Mouse (Mus musculus) kidney, embryonic 15.5 days (tissue): Measurements from ENCODE around the gene Klrb1f. TPM values are rescaled to one million over a fixed set of nuclear protein-coding genes. Genes with fewer than 3 reads are reported as not detected.
"Not testable (repeated sequence)": the region's sequence is repeated elsewhere in the genome, so short reads cannot be mapped to it uniquely, and the experiment has no call there.

Experiments
- ATAC-seq: fragments of 200-750 bp; cut with Nextera tagmentation; replicated peaks from 2 replicates; pipeline ENCODE4 v1.8.0; 2017; ENCODE audit warnings: moderate TSS enrichment; ENCODE audit not compliant: low FRiP score
- H3K27ac ChIP-seq: fragments of 300-500 bp; sonication (generic); 2 replicates; pipeline ENCODE4 v1.5.1; 2015; ENCODE audit warnings: mild to moderate bottlenecking, inconsistent platforms
- H3K27me3 ChIP-seq: fragments of 300-500 bp; sonication (generic); 2 replicates; pipeline ENCODE4 v1.6.1; 2015; ENCODE audit warnings: inconsistent platforms
- H3K36me3 ChIP-seq: fragments of 300-500 bp; sonication (generic); 2 replicates; pipeline ENCODE4 v1.6.1; 2015; ENCODE audit warnings: inconsistent platforms
- H3K4me1 ChIP-seq: fragments of 300-500 bp; sonication (generic); 2 replicates; pipeline ENCODE4 v1.6.1; 2015; ENCODE audit warnings: inconsistent platforms
- H3K4me2 ChIP-seq: fragments of 300-500 bp; sonication (generic); 2 replicates; pipeline ENCODE4 v1.6.1; 2015; ENCODE audit warnings: moderate library complexity, mild to moderate bottlenecking, inconsistent platforms
- H3K4me3 ChIP-seq: fragments of 300-500 bp; sonication (generic); replicated peaks from 2 replicates; pipeline ENCODE4 v1.5.1; 2015; ENCODE audit warnings: mild to moderate bottlenecking, inconsistent platforms
- H3K9ac ChIP-seq: fragments of 300-500 bp; sonication (generic); 2 replicates; pipeline ENCODE4 v1.6.1; 2015; ENCODE audit warnings: mild to moderate bottlenecking, inconsistent platforms
- H3K9me3 ChIP-seq: fragments of 300-500 bp; sonication (generic); replicated peaks from 2 replicates; pipeline ENCODE4 v1.6.1; 2016; ENCODE audit warnings: inconsistent platforms
- WGBS: fragments of 180-500 bp; shearing (Covaris S2); methylation state at CpG from one replicate; pipeline ENCODE4 v1.1.7; 2015; ENCODE audit warnings: mixed read lengths; 5-methylcytosine and 5-hydroxymethylcytosine counted together
- polyA plus RNA-seq: library from polyadenylated mRNA; unstranded; fragments of >200 nt; fragmentation: Nextera tagmentation; extraction: Ambion mirVana; gene quantifications from 2 replicates; pipeline ENCODE4 v1.2.1, GENCODE M21; 2015

The Klrb1f gene
- polyA plus RNA-seq, 1 experiment from 2014 or later, result 0.29 TPM

DNA sequence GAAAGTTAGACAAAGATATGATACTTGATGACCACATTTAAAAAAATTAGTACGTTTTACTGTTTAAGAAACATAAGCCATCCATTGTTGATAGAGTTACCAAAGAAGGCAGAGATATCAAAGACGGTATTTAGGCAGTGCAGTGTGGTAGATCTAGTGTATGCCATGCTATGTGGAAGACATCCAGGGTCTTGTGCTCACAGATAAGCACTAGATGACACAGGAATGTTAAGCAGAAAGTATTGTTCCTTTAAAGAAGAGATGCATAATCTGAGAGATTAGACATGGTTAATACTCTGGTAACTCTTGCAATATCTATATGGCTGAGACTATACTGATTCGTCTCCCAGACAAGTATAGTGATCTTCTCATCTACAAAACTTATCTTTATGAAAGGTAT lies 5.4 kb downstream of the Klrb1f start:
- Histone ChIP-seq H3K9me3 (no peaks in the 10 kb centered on the region), H3K27me3 (no peaks in the 10 kb centered on the region), H3K4me2 (no peak overlapping the region), H3K4me1 (peaks cover 10% of the 10 kb centered on the region), H3K4me3 (no peak overlapping the region), H3K36me3 (no peaks in the 10 kb centered on the region), H3K27ac (no peak overlapping the region), H3K9ac (no peak overlapping the region)
- no peak for ATAC-seq
- WGBS, result 83% methylated on average over 3 of the region's 3 CpGs

DNA sequence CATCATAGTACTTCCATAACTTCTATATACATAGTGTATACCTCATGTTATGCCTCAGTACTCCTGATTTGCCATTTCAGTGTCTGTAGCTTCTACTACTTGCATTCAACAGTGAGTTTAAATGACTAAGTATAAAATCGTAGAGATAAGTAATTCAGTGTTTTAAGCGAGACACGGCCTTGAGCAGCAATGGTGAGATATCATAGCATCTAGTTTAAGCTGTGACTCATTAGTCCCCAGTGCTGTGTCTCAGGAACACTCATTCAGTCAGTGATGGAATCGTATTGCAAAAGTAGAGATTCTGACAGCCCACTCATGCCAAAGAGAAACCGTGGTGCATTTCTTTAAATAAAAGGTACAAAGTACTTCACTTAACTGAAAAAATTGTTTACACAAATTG lies 6.0 kb downstream of the Klrb1f start:
- H3K4me3 ChIP-seq, result no peak overlapping the region
- WGBS, result 85% methylated on average over 5 of the region's 5 CpGs
- no peak overlapping the region for H3K9ac ChIP-seq
- H3K27ac ChIP-seq, result no peak overlapping the region
- no peaks in the 10 kb centered on the region for H3K36me3 ChIP-seq
- H3K27me3 ChIP-seq, result no peaks in the 10 kb centered on the region
- no peak for ATAC-seq
- peaks cover 10% of the 10 kb centered on the region for H3K4me1 ChIP-seq
- no peaks in the 10 kb centered on the region for H3K9me3 ChIP-seq
- H3K4me2 ChIP-seq, result no peak overlapping the region

DNA sequence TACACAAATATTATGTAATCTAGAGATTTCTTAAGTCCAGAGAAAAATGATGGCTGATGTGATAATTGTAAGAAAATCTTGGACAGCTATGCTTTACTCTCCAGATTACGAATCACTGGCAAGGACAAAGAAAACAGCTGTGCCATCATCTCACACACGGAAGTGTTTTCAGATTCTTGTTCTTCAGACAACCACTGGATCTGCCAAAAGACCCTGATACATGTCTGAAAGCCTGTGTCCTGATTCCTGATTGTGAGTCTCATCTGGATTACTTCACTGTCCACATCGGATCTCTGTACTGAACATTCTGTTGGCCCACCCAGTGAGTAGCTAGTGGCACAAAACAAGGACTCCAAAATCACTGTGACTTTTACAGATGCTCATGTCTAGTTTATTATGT lies 10.5 kb downstream of the Klrb1f start:
- H3K4me1 ChIP-seq, result no peaks in the 10 kb centered on the region
- no peak for ATAC-seq
- no peak overlapping the region for H3K4me2 ChIP-seq
- no peaks in the 10 kb centered on the region for H3K9me3 ChIP-seq
- no peak overlapping the region for H3K9ac ChIP-seq
- 85% methylated on average over 3 of the region's 3 CpGs for WGBS
- H3K27ac ChIP-seq, result no peak overlapping the region
- no peaks in the 10 kb centered on the region for H3K27me3 ChIP-seq
- H3K4me3 ChIP-seq, result no peak overlapping the region
- H3K36me3 ChIP-seq, result no peaks in the 10 kb centered on the region

DNA sequence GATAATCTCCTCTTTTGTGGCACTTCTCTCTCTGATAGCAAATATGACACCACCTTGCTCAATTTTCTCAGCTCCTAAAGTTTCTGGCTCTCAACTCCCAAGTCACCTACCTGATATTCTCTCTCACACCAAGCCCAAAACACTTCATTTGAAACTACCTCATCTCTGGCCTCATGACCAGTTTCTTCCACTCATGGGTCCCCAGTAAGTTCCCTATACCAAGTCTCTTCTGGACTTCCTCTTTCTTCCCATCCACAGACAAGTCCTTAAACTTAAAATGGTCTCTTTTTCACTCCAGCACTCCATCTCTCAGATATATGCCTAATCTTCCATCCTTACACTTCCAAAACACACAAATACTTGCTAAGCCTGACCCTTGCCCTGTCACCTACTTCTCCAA lies 12.3 kb downstream of the Klrb1f start:
- Histone ChIP-seq H3K4me2 (no peak overlapping the region), H3K9ac (no peak overlapping the region), H3K27ac (no peak overlapping the region), H3K4me1 (no peaks in the 10 kb centered on the region), H3K9me3 (no peaks in the 10 kb centered on the region), H3K27me3 (no peaks in the 10 kb centered on the region), H3K4me3 (no peak overlapping the region), H3K36me3 (no peaks in the 10 kb centered on the region)
- no peak for ATAC-seq

DNA sequence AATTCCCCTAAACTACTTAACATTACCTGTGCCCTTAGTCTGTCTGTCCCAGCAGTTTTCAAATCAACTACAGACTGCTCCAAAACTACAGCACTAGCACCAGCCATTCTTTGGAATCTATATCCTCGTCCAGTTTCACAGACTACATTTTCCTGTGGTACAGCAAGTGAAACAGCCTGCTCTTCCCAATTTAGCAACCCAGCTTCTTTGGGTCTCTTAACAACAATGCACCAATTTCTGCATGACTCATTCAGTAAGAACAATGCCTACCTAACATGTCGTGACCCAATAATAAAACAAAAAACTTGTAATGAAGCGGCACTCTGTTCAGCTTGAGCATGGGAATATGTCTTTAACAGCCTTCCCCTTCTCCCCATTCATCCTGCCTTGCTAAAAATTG lies 19.7 kb downstream of the Klrb1f start:
- Histone ChIP-seq H3K27ac (peak overlapping the region; percentile 27; the same call in 1 of the 2 replicates), H3K4me3 (no peak overlapping the region), H3K9ac (no peak overlapping the region), H3K4me1 (no peaks in the 10 kb centered on the region), H3K27me3 (no peaks in the 10 kb centered on the region), H3K36me3 (no peaks in the 10 kb centered on the region), H3K9me3 (no peaks in the 10 kb centered on the region), H3K4me2 (no peak overlapping the region)
- 74% methylated on average over 3 of the region's 3 CpGs for WGBS
- ATAC-seq, result no peak

DNA sequence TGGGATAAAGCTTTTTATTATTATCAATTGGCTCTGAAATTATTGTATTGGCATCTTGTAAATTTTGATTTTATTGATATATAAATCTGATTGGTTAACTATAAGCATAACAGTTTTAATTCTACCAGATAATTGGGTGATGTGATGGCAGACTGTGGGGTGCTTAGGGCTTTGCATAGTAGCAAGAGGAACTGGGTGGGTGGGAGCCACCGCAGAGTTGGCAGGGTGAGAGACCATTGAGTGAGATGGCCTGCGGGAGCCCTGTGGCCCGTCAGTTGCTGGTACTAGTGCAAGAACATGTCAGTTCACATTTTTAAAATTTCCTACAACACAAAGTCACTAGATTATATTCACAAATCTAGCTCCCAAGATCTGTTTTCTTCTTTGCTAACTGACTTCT lies 20.2 kb downstream of the Klrb1f start:
- Histone ChIP-seq H3K36me3 (no peaks in the 10 kb centered on the region), H3K9me3 (no peaks in the 10 kb centered on the region), H3K27me3 (no peaks in the 10 kb centered on the region), H3K4me1 (no peaks in the 10 kb centered on the region), H3K4me3 (no peak overlapping the region), H3K4me2 (no peak overlapping the region), H3K9ac (no peak overlapping the region), H3K27ac (no peak overlapping the region)
- no peak for ATAC-seq
- 91% methylated on average over 3 of the region's 3 CpGs for WGBS

DNA sequence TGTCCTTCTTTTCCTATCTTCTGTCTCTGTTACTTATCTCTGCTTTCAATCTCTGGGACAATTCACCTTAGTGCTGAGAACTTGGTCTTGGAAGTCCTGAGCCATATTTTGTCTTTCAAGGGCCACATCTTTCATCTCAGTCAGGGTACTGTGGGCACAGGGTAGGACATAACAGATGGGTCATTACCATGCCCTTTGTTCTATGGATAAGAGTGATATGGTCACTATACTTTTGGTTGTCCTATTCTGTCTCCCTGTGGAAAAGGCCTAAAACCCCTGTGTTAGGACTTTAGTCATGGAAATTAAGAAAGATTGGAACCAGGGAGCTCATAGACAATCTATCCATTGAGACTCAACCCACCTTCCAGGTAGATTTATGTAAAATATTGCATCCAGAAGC lies 20.8 kb downstream of the Klrb1f start:
- H3K4me3 ChIP-seq, result no peak overlapping the region
- H3K9ac ChIP-seq, result no peak overlapping the region
- no peak for ATAC-seq
- no peaks in the 10 kb centered on the region for H3K27me3 ChIP-seq
- H3K27ac ChIP-seq, result no peak overlapping the region
- H3K9me3 ChIP-seq, result no peaks in the 10 kb centered on the region
- no peaks in the 10 kb centered on the region for H3K36me3 ChIP-seq
- no peaks in the 10 kb centered on the region for H3K4me1 ChIP-seq
- H3K4me2 ChIP-seq, result no peak overlapping the region

DNA sequence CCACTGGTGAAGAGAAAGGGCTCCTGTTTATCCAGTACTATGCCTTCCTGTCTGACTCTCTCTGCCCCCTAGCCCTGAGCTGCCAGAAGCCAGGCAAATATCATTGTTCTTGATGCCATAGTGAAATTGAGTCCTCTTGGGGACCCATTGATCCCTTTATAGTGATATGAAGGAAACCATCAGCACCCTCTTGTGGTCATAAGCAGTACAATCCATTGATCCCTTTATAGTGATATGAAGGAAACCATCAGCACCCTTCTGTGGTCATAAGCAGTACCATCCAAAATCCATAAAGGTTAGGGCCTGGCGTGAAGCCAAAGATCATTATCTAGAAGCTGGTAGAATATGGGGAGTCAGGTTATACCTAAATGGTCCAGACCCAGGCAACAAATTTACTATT lies 21.3 kb downstream of the Klrb1f start:
- Histone ChIP-seq H3K27me3 (no peaks in the 10 kb centered on the region), H3K4me2 (no peak overlapping the region), H3K9ac (no peak overlapping the region), H3K4me3 (no peak overlapping the region), H3K27ac (no peak overlapping the region), H3K36me3 (no peaks in the 10 kb centered on the region), H3K9me3 (no peaks in the 10 kb centered on the region), H3K4me1 (no peaks in the 10 kb centered on the region)
- ATAC-seq, result 0 out of 2 replicates have a peak, but pooled peaks have one; percentile 29
- 76% methylated on average over 1 of the region's 1 CpGs for WGBS

DNA sequence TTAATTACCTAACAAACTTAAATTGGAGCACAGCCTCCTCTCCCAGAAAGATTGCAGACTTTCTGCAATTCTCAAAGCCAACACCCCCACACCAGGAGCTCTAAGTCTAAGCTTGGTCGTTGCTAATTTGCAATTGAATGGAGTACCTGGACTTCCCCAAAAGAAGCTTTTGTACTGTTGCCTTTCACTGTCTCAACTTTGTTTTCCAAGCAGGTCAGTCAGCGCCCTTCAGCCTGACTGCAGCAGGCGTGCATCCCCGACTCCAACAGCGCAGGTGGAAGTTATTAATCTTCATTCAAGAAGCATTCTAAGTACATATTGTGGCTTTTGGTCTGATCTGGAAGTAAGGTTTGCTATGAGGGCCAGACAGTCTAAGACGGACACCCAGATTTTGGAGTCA lies 39.4 kb downstream of the Klrb1f start:
- no peak overlapping the region for H3K4me2 ChIP-seq
- H3K27ac ChIP-seq, result no peak overlapping the region
- H3K27me3 ChIP-seq, result no peaks in the 10 kb centered on the region
- no peak overlapping the region for H3K9ac ChIP-seq
- no peaks in the 10 kb centered on the region for H3K4me1 ChIP-seq
- no peaks in the 10 kb centered on the region; the same call in 1 of the 2 replicates for H3K9me3 ChIP-seq
- ATAC-seq, result no peak
- H3K4me3 ChIP-seq, result no peak overlapping the region
- 89% methylated on average over 6 of the region's 6 CpGs for WGBS
- no peaks in the 10 kb centered on the region for H3K36me3 ChIP-seq

DNA sequence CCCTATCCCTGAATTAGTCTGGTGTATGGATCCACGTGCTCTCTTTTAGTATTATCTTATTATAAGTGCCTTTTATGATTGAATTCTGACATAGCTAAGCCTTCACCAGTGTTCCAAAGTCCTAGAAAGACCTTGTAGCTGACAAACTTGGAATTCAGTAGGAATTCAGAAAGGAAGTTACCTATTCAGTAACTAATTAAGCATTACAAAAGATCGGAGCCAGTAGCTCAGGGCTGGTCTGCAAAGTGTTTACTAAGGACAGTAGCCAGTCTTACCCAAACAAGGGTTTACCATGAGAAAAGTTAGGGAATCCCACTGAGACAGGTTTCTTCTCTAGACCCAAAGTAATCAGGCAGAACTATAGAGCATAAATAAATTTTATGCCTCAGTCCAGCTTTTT lies 40.3 kb downstream of the Klrb1f start:
- H3K4me3 ChIP-seq, H3K36me3 ChIP-seq, ATAC-seq, H3K9me3 ChIP-seq, H3K27me3 ChIP-seq, H3K4me2 ChIP-seq, H3K4me1 ChIP-seq, H3K9ac ChIP-seq, H3K27ac ChIP-seq: not testable (repeated sequence)
- 86% methylated on average over 2 of the region's 2 CpGs for WGBS

DNA sequence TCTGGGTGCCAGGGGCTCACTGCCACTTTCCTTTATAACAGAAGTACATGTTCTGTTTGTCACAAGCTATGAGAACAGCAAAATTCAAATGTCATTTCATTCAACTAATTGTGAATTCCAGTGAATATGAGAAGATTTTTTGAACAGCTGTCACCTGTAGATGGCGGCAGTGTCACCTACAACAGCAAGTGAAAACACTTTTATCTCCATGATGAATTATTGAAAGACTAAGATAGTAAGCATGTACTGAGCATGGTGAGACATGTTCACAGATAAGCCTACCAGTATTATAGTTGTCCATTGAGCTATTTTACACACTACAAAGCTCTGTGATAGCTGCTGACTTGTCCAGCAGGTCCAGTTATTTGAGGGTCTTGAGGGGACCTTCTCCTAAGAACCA lies 42.5 kb downstream of the Klrb1f start:
- no peak overlapping the region for H3K4me3 ChIP-seq
- peaks cover 3% of the 10 kb centered on the region; the same call in 1 of the 2 replicates for H3K9me3 ChIP-seq
- no peak overlapping the region for H3K27ac ChIP-seq
- H3K27me3 ChIP-seq, result no peaks in the 10 kb centered on the region
- no peak for ATAC-seq
- no peaks in the 10 kb centered on the region for H3K36me3 ChIP-seq
- H3K4me1 ChIP-seq, result no peaks in the 10 kb centered on the region
- WGBS, result 79% methylated on average over 1 of the region's 1 CpGs
- H3K4me2 ChIP-seq, result no peak overlapping the region
- H3K9ac ChIP-seq, result no peak overlapping the region

DNA sequence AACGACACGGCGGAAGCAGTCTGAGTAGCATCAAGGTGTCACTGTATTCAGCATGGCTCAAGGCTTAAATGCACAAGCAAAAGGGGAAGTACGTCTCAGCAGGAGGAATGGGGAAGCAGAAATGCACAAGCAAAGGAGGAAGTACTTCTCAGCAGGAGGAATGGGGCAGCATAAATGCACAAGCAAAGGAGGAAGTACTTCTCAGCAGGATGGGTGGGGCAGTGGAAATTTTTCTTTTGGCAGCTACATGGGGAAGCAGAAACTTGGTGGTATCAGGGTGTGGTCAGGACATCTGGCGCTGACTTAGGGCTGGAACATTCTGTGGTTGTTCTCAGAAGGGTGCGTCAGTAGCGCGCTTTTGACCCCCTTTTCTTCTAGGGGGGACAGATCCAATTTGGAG lies 42.9 kb downstream of the Klrb1f start:
- not testable (repeated sequence) for H3K9ac ChIP-seq, H3K27me3 ChIP-seq, H3K36me3 ChIP-seq, H3K27ac ChIP-seq, ATAC-seq, H3K9me3 ChIP-seq, H3K4me3 ChIP-seq, H3K4me2 ChIP-seq, H3K4me1 ChIP-seq
- 98% methylated on average over 8 of the region's 8 CpGs for WGBS

DNA sequence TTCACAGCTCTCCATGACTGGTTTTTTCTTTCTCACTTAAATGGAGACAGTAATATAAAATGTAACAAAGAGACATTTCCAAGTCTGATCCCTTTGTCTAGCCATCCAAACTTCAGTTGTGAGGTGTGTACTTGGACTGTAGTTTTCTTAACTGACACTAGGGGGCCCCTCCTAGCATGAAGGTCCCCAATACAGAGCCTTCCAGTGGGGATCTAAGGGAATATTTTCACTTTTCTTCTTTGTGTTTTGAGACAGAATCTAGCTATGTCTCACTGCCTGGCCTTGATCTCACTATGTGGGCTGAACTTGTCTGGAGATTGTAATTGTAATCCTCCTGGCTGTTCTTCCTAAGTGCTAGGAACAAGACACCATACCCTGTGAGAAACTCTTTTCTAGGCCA lies 49.5 kb downstream of the Klrb1f start:
- Histone ChIP-seq H3K9ac (no peak overlapping the region), H3K27me3 (no peaks in the 10 kb centered on the region), H3K36me3 (no peaks in the 10 kb centered on the region), H3K4me3 (no peak overlapping the region), H3K27ac (no peak overlapping the region), H3K4me1 (no peaks in the 10 kb centered on the region), H3K4me2 (no peak overlapping the region), H3K9me3 (0 out of 2 replicates have a peak, but pooled peaks cover 3% of the 10 kb centered on the region)
- ATAC-seq, result peak; percentile 77; the same call in 1 of the 2 replicates
